Mouse (Mus musculus) lung, embryonic 14.5 days (tissue): Measurements from ENCODE around the gene Pold4. TPM values are rescaled to one million over a fixed set of nuclear protein-coding genes. Genes with fewer than 3 reads are reported as not detected.

Experiments used
- ATAC-seq: fragments of 200-750 bp; cut with Nextera tagmentation; 2 replicates; pipeline ENCODE4 v1.8.0; 2017; ENCODE audit warnings: mild to moderate bottlenecking, moderate TSS enrichment, moderate library complexity; ENCODE audit not compliant: insufficient read depth
- DNase-seq: peaks from one replicate; pipeline ENCODE4 v3.0.0-alpha.2; 2015
- H3K27ac ChIP-seq: fragments of 300-500 bp; sonication (generic); 2 replicates; pipeline ENCODE4 v1.5.1; 2014; ENCODE audit warnings: low read depth, mild to moderate bottlenecking, moderate library complexity
- H3K27me3 ChIP-seq: fragments of 300-500 bp; sonication (generic); 2 replicates; pipeline ENCODE4 v1.6.1; 2014; ENCODE audit warnings: low read length, control low read depth; ENCODE audit not compliant: insufficient read depth
- H3K36me3 ChIP-seq: fragments of 300-500 bp; sonication (generic); 2 replicates; pipeline ENCODE4 v1.6.1; 2014; ENCODE audit warnings: control low read depth; ENCODE audit not compliant: insufficient read depth
- H3K4me1 ChIP-seq: fragments of 300-500 bp; sonication (generic); 2 replicates; pipeline ENCODE4 v1.6.1; 2014; ENCODE audit warnings: antibody characterized with exemption, control low read depth; ENCODE audit not compliant: insufficient read depth
- H3K4me2 ChIP-seq: fragments of 300-500 bp; sonication (generic); 2 replicates; pipeline ENCODE4 v1.6.1; 2014; ENCODE audit warnings: mild to moderate bottlenecking
- H3K4me3 ChIP-seq: fragments of 300-500 bp; sonication (generic); 2 replicates; pipeline ENCODE4 v1.5.1; 2014; ENCODE audit warnings: low read depth, low read length
- H3K9ac ChIP-seq: fragments of 300-500 bp; sonication (generic); 2 replicates; pipeline ENCODE4 v1.6.1; 2014
- H3K9me3 ChIP-seq: fragments of 300-500 bp; sonication (generic); 2 replicates; pipeline ENCODE4 v1.6.1; 2016; ENCODE audit warnings: low read depth, low read length, control low read depth
- CTCF ChIP-seq: IDR thresholded peaks from 2 replicates; pipeline ENCODE4 v1.5.1; 2016; ENCODE audit warnings: antibody characterized with exemption, low read depth
- WGBS: fragments of 180-500 bp; shearing (Covaris S2); extraction: QIAGEN DNeasy Blood & Tissue Kit; methylation state at CpG from one replicate; pipeline ENCODE4 v1.1.7; 2014; 5-methylcytosine and 5-hydroxymethylcytosine counted together
- microRNA-seq: library from miRNA; unstranded; fragments of <30 nt; microRNA quantifications from one replicate; pipeline ENCODE4, GENCODE M21; 2016; ENCODE audit warnings: borderline number of aligned reads
- polyA plus RNA-seq: library from polyadenylated mRNA; unstranded; fragments of >200 nt; fragmentation: Nextera tagmentation; extraction: Ambion mirVana; gene quantifications from 2 replicates; pipeline ENCODE4 v1.2.1, GENCODE M21; 2014

Gene Pold4
- polyA plus RNA-seq, 1 experiment from 2014 or later: 22.8 TPM

- TF ChIP-seq CTCF: no peak
- DNase-seq (peak; percentile 82), ATAC-seq (peak; percentile 92)
- H3K9ac ChIP-seq: peak within 1 kb of the TSS; percentile 49
- no peak within 1 kb of the TSS for H3K27ac ChIP-seq
- no peaks in the 10 kb centered on the region for H3K27me3 ChIP-seq
- 5% methylated on average over 46 of the region's 46 CpGs for WGBS
- no peaks in the 10 kb centered on the region for H3K36me3 ChIP-seq
- H3K4me3 ChIP-seq: peak within 1 kb of the TSS; percentile 44
- H3K9me3 ChIP-seq: no peaks in the 10 kb centered on the region
- peak within 1 kb of the TSS; percentile 65 for H3K4me2 ChIP-seq
- no peaks in the 10 kb centered on the region; the same call in 1 of the 2 replicates for H3K4me1 ChIP-seq
Observed at GRCm38 (mm10) chr19:4268566-4269361, 37.1 kb downstream of the Pold4 start, which contains the start of gene Ssh3. Gene Ssh3, minus strand, starts transcription at chr19:4269180.

- Histone ChIP-seq H3K27me3 (no peaks in the 10 kb centered on the region), H3K9ac (no peak overlapping the region), H3K27ac (no peak overlapping the region), H3K4me3 (no peak overlapping the region), H3K4me1 (no peaks in the 10 kb centered on the region; the same call in 1 of the 2 replicates), H3K36me3 (no peaks in the 10 kb centered on the region), H3K9me3 (no peaks in the 10 kb centered on the region), H3K4me2 (no peak overlapping the region)
- TF ChIP-seq CTCF: no peak
- no peak for DNase-seq
- no peak for ATAC-seq
- WGBS: 61% methylated on average over 6 of the region's 6 CpGs
Observed at GRCm38 (mm10) chr19:4270187-4270586, 38.5 kb downstream of the Pold4 start.

- no peak overlapping the region for H3K27ac ChIP-seq
- no peak for ATAC-seq
- no peak overlapping the region for H3K9ac ChIP-seq
- no peaks in the 10 kb centered on the region for H3K36me3 ChIP-seq
- no peaks in the 10 kb centered on the region for H3K9me3 ChIP-seq
- 92% methylated on average over 11 of the region's 11 CpGs for WGBS
- H3K4me2 ChIP-seq: no peak overlapping the region
- no peak for TF ChIP-seq CTCF
- DNase-seq: no peak
- no peaks in the 10 kb centered on the region; the same call in 1 of the 2 replicates for H3K4me1 ChIP-seq
- no peaks in the 10 kb centered on the region for H3K27me3 ChIP-seq
- H3K4me3 ChIP-seq: no peak overlapping the region
Observed at GRCm38 (mm10) chr19:4270972-4271371, 39.3 kb downstream of the Pold4 start.

- Histone ChIP-seq H3K36me3 (no peaks in the 10 kb centered on the region), H3K4me2 (no peak overlapping the region), H3K27me3 (no peaks in the 10 kb centered on the region), H3K9me3 (peaks cover 4% of the 10 kb centered on the region; the same call in 1 of the 2 replicates), H3K9ac (no peak overlapping the region), H3K27ac (no peak overlapping the region), H3K4me3 (no peak overlapping the region), H3K4me1 (0 out of 2 replicates have a peak, but pooled peaks cover 3% of the 10 kb centered on the region)
- no peak for DNase-seq
- ATAC-seq: no peak
- WGBS: 90% methylated on average over 1 of the region's 1 CpGs
- TF ChIP-seq CTCF: peak; percentile 34
Observed at GRCm38 (mm10) chr19:4279487-4279886, 47.8 kb downstream of the Pold4 start.

- Histone ChIP-seq H3K4me3 (no peak overlapping the region), H3K27ac (no peak overlapping the region), H3K4me2 (no peak overlapping the region), H3K9ac (no peak overlapping the region), H3K9me3 (peaks cover 4% of the 10 kb centered on the region; the same call in 1 of the 2 replicates), H3K27me3 (no peaks in the 10 kb centered on the region), H3K4me1 (0 out of 2 replicates have a peak, but pooled peaks cover 3% of the 10 kb centered on the region), H3K36me3 (peaks cover 4% of the 10 kb centered on the region; the same call in 1 of the 2 replicates)
- WGBS: 92% methylated on average over 9 of the region's 9 CpGs
- DNase-seq: no peak
- no peak for TF ChIP-seq CTCF
- ATAC-seq: no peak
Observed at GRCm38 (mm10) chr19:4280425-4280824, 48.7 kb downstream of the Pold4 start.

GRCm38 (mm10) chr19:4282898-4283553 lies 51.3 kb downstream of the Pold4 start, which contains the start of gene Ankrd13d:
Gene Ankrd13d, minus strand, starts transcription at chr19:4283137.
- H3K36me3 ChIP-seq: peaks cover 30% of the 10 kb centered on the region
- peak within 1 kb of the TSS; percentile 76 for H3K4me2 ChIP-seq
- peaks cover 4% of the 10 kb centered on the region; the same call in 1 of the 2 replicates for H3K9me3 ChIP-seq
- ATAC-seq: peak; percentile 95
- peak; percentile 84 for TF ChIP-seq CTCF
- no peaks in the 10 kb centered on the region for H3K27me3 ChIP-seq
- peak; percentile 92 for DNase-seq
- 0 out of 2 replicates have a peak within 1 kb of the TSS, but pooled peaks have one; percentile 12 for H3K27ac ChIP-seq
- peak within 1 kb of the TSS; percentile 49 for H3K4me3 ChIP-seq
- H3K4me1 ChIP-seq: 0 out of 2 replicates have a peak, but pooled peaks cover 3% of the 10 kb centered on the region
- peak within 1 kb of the TSS; percentile 46 for H3K9ac ChIP-seq
- under 1% methylated on average over 49 of the region's 50 CpGs for WGBS

Small RNA genes lying within 50 kb of the gene (microRNA-seq; reads per million reads assigned to microRNA genes)
- gene Gm26115 (not detected), gene Mir6985 (not detected)

Other genes with a start within 250 kb of the Pold4 start
- 7.2 and 8.0 TPM in 2 replicates for gene Acy3, start 245.3 kb upstream of the Pold4 start, polyA plus RNA-seq
- gene Tbx10, start 239.1 kb upstream of the Pold4 start, polyA plus RNA-seq: not detected in 2 replicates
- 24.4 and 25.3 TPM in 2 replicates for gene Nudt8, start 231.3 kb upstream of the Pold4 start, polyA plus RNA-seq
- 1.8 and 2.3 TPM in 2 replicates for gene Gm49405, start 231.3 kb upstream of the Pold4 start, polyA plus RNA-seq
- gene Doc2g, start 228.6 kb upstream of the Pold4 start, polyA plus RNA-seq: 2.2 and 3.0 TPM in 2 replicates
- 193 and 198 TPM in 2 replicates for gene Ndufv1, start 219.1 kb upstream of the Pold4 start, polyA plus RNA-seq
- 424 and 468 TPM in 2 replicates for gene Gstp1, start 193.9 kb upstream of the Pold4 start, polyA plus RNA-seq
- gene Gstp2, start 185.9 kb upstream of the Pold4 start, polyA plus RNA-seq: 2.9 and 3.4 TPM in 2 replicates
- gene Gstp3, start 172.3 kb upstream of the Pold4 start, polyA plus RNA-seq: not detected in 2 replicates
- not detected in 2 replicates for gene Cabp2, start 150.3 kb upstream of the Pold4 start, polyA plus RNA-seq
- gene Cdk2ap2, start 134.7 kb upstream of the Pold4 start, polyA plus RNA-seq: 76.6 and 76.8 TPM in 2 replicates
- gene Pitpnm1, start 131.9 kb upstream of the Pold4 start, polyA plus RNA-seq: 5.5 and 7.3 TPM in 2 replicates
- 93.5 and 94.5 TPM in 2 replicates for gene Aip, start 106.0 kb upstream of the Pold4 start, polyA plus RNA-seq
- not detected in 2 replicates for gene Gpr152, start 92.1 kb upstream of the Pold4 start, polyA plus RNA-seq
- 0.09 TPM in 1 of 2 replicates, not detected in the other for gene Cabp4, start 87.9 kb upstream of the Pold4 start, polyA plus RNA-seq
- gene Coro1b, start 83.3 kb upstream of the Pold4 start, polyA plus RNA-seq: 134 and 148 TPM in 2 replicates
- 0.81 and 1.1 TPM in 2 replicates for gene Ptprcap, start 78.3 kb upstream of the Pold4 start, polyA plus RNA-seq
- 37.9 and 43.2 TPM in 2 replicates for gene Rps6kb2, start 68.5 kb upstream of the Pold4 start, polyA plus RNA-seq
- gene Carns1, start 56.4 kb upstream of the Pold4 start, polyA plus RNA-seq: 1.7 and 2.5 TPM in 2 replicates
- gene Tbc1d10c, start 40.6 kb upstream of the Pold4 start, polyA plus RNA-seq: 1.8 and 2.4 TPM in 2 replicates
- 960 and 994 TPM in 2 replicates for gene Ppp1ca, start 39.8 kb upstream of the Pold4 start, polyA plus RNA-seq
- 42.1 and 47.4 TPM in 2 replicates for gene Rad9a, start 30.2 kb upstream of the Pold4 start, polyA plus RNA-seq
- gene Clcf1, start 17.7 kb upstream of the Pold4 start, polyA plus RNA-seq: 4.4 and 5.0 TPM in 2 replicates
- not detected in 2 replicates for gene AC109138.7, start 17.5 kb upstream of the Pold4 start, polyA plus RNA-seq
- gene Ssh3, start 37.3 kb downstream of the Pold4 start, polyA plus RNA-seq: 10.6 and 11.1 TPM in 2 replicates
- gene Ankrd13d, start 51.2 kb downstream of the Pold4 start, polyA plus RNA-seq: 2.4 and 2.8 TPM in 2 replicates
- gene Grk2, start 74.3 kb downstream of the Pold4 start, polyA plus RNA-seq: 19.4 and 23.0 TPM in 2 replicates
- gene Kdm2a, start 166.4 kb downstream of the Pold4 start, polyA plus RNA-seq: 56.2 and 63.1 TPM in 2 replicates
- 33.7 and 46.0 TPM in 2 replicates for gene Rhod, start 207.5 kb downstream of the Pold4 start, polyA plus RNA-seq
- gene Syt12, start 245.5 kb downstream of the Pold4 start, polyA plus RNA-seq: 1.3 and 1.8 TPM in 2 replicates